Mouse (Mus musculus): ENCODE measurements around the gene A430078G23Rik.

DNA sequence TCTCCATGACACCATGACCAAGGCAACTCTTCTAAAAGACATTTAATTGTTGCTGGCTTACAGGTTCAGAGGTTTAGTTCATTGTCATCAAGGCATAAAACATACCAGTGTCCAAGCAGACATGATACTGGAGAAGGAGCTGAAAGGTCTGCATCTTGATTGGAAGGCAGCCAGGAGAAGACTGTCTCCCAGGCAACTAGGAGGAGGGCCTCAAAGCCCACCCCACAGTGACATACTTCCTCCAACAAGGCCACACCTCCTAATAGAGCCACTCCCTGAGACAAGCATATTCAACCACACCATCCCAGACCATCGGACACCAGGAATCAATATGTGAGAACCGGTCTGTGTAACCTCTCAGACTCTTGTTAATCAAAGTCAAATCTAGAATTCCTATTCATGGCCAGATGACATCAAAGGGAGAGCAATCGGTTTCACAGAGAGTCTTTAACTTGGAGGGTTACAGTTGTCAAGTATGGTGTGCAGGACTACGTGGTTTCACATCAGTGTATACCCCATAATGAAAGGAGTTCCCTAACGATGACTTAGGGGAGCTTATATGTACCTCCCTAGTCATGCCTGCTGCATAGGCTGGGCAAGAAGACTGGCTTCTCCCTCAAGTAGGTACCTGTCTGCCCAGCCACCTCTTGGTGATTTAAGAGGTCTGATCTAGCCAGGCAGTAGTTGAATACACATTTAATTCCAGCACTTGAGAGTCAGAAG is 6.4 kb upstream of the A430078G23Rik start:
- TF ChIP-seq CTCF (IDR thresholded peaks at IDR 0.05; ENCODE audit: borderline replicate concordance, control insufficient read depth, extremely low read depth, insufficient read depth, low read length, poor library complexity): no peak
- TF ChIP-seq POLR2A (IDR thresholded peaks at IDR 0.05; ENCODE audit: control insufficient read depth, extremely low read depth, insufficient read depth, low read length, poor library complexity): no peak
